In the genomic region with DNA sequence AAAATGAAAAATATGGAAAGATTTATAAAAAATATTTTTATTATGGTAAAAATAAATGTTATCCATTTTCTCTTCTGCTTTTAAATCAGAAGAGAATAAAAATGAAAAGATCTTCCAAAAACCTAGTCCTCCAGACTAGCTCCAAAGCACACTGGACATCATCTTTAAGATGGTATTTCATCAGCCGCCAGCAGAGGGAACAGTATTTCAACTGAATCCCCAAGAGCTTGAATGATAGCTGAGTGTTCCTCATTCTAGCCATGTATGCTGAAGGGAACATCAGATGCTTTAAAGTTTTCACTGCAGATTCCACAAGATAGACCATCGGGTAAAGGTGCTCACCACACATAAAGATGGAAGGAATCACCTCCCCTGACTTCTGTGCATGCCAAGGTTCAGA, we compare ENCODE assay signal across 9 mouse cellular contexts. TPM values are rescaled to one million over a fixed set of nuclear protein-coding genes. Genes with fewer than 3 reads are reported as not detected.
A peak's percentile ranks its signal among the peaks of the same experiment; 100 is the strongest.
DNase-seq lines count a peak whose midpoint lies in the region; ATAC-seq lines count a peak whose summit lies in the region.
"Had no signal": no experiment of that assay in that cellular context is flagged by ENCODE, and none has a peak within 500 bp of the region (broad histone marks: within the 10 kb centered on the region; RNA-seq: fewer than 3 reads in every experiment).

No protein-coding gene starts in this region.

- H3K4me1 ChIP-seq in embryonic facial prominence, embryonic 11.5 days (ENCODE audit: control insufficient read depth, insufficient read depth, low read length), result no peaks in the 10 kb centered on the region
- no peaks in the 10 kb centered on the region for H3K4me1 ChIP-seq in embryonic facial prominence, embryonic 10.5 days
- no peaks in the 10 kb centered on the region for H3K4me1 ChIP-seq in liver, embryonic 11.5 days (replicated peaks; ENCODE audit: control insufficient read depth, insufficient read depth, low read length)
- H3K4me1 ChIP-seq: liver, embryonic 15.5 days had no signal

- no peak for ATAC-seq in embryonic facial prominence, embryonic 11.5 days (replicated peaks; ENCODE audit: insufficient number of reproducible peaks, low FRiP score, low TSS enrichment, low read depth)
- no peak; the same call in 1 of the 2 replicates for ATAC-seq in liver, embryonic 11.5 days (replicated peaks; ENCODE audit: low FRiP score)

- H3K9ac ChIP-seq in embryonic facial prominence, embryonic 11.5 days (replicated peaks; ENCODE audit: low read length), result no peak overlapping the region
- H3K9ac ChIP-seq in liver, embryonic 11.5 days (ENCODE audit: low read depth, low read length), result no peak overlapping the region
- H3K9ac ChIP-seq: liver, embryonic 15.5 days had no signal

- no peak overlapping the region for H3K27ac ChIP-seq in embryonic facial prominence, embryonic 11.5 days (replicated peaks; ENCODE audit: low read depth, low read length)
- H3K27ac ChIP-seq in embryonic facial prominence, embryonic 10.5 days (replicated peaks), result no peak overlapping the region
- H3K27ac ChIP-seq in liver, embryonic 11.5 days (ENCODE audit: low read depth, low read length), result no peak overlapping the region
- H3K27ac ChIP-seq: liver, embryonic 15.5 days had no signal

- H3K4me3 ChIP-seq in embryonic facial prominence, embryonic 11.5 days (ENCODE audit: low read depth, low read length), result no peak overlapping the region
- H3K4me3 ChIP-seq in embryonic facial prominence, embryonic 10.5 days, result no peak overlapping the region
- no peak overlapping the region for H3K4me3 ChIP-seq in liver, embryonic 11.5 days (ENCODE audit: low read depth, low read length)
- H3K4me3 ChIP-seq: liver, embryonic 15.5 days had no signal

- intact Hi-C loops in left cerebral cortex, postnatal 25 days (cut with DNase I), result loop anchor here (10.0 kb wide), 1 partner anchor 47 kb away; no protein-coding TSS in a partner anchor

- DNase-seq in embryonic facial prominence, embryonic 11.5 days (ENCODE audit: low spot score), result peak; percentile 49
- no peak for DNase-seq in embryonic facial prominence, embryonic 10.5 days (ENCODE audit: low spot score)
- peak; percentile 20 for DNase-seq in liver, embryonic 11.5 days (ENCODE audit: low spot score)
- no peak for DNase-seq in liver
- DNase-seq in cerebellum, postnatal 36 days, result peak; percentile 19 to 44
- peak; percentile 59 to 76 for DNase-seq in left cerebral cortex, postnatal 25 days (ENCODE audit: low spot score in 2 of 2)
- DNase-seq in right cerebral cortex, postnatal 36 days (ENCODE audit: low spot score in 2 of 2), result peak; percentile 24 to 31
- DNase-seq in urinary bladder, postnatal 10 days (ENCODE audit: low spot score), result no peak

- no peak overlapping the region for H3K4me2 ChIP-seq in embryonic facial prominence, embryonic 11.5 days (ENCODE audit: low read depth, low read length)
- H3K4me2 ChIP-seq in liver, embryonic 11.5 days, result no peak overlapping the region
- H3K4me2 ChIP-seq: liver, embryonic 15.5 days had no signal

- 42% methylated on average over 2 of the region's 2 CpGs for WGBS in embryonic facial prominence, embryonic 11.5 days
- WGBS in embryonic facial prominence, embryonic 10.5 days, result 43% methylated on average over 2 of the region's 2 CpGs
- WGBS in liver, embryonic 11.5 days, result 21% methylated on average over 2 of the region's 2 CpGs

- no peaks in the 10 kb centered on the region for H3K9me3 ChIP-seq in embryonic facial prominence, embryonic 11.5 days (replicated peaks; ENCODE audit: control insufficient read depth, low read length)
- H3K9me3 ChIP-seq in embryonic facial prominence, embryonic 10.5 days, result no peaks in the 10 kb centered on the region
- H3K9me3 ChIP-seq in liver, embryonic 11.5 days (ENCODE audit: control insufficient read depth, low read length), result no peaks in the 10 kb centered on the region
- H3K9me3 ChIP-seq: liver, embryonic 15.5 days had no signal

- no peaks in the 10 kb centered on the region for H3K36me3 ChIP-seq in embryonic facial prominence, embryonic 11.5 days (replicated peaks; ENCODE audit: control insufficient read depth, insufficient read depth, low read depth, low read length)
- no peaks in the 10 kb centered on the region for H3K36me3 ChIP-seq in embryonic facial prominence, embryonic 10.5 days (replicated peaks)
- H3K36me3 ChIP-seq in liver, embryonic 11.5 days (ENCODE audit: control insufficient read depth, insufficient read depth, low read length), result no peaks in the 10 kb centered on the region
- H3K36me3 ChIP-seq: liver, embryonic 15.5 days had no signal

- H3K27me3 ChIP-seq in embryonic facial prominence, embryonic 11.5 days (ENCODE audit: control insufficient read depth, insufficient read depth, low read length), result no peaks in the 10 kb centered on the region
- H3K27me3 ChIP-seq in embryonic facial prominence, embryonic 10.5 days (replicated peaks; ENCODE audit: low read depth, poor library complexity, severe bottlenecking), result no peaks in the 10 kb centered on the region
- H3K27me3 ChIP-seq in liver, embryonic 11.5 days (replicated peaks; ENCODE audit: control insufficient read depth, insufficient read depth, low read length), result no peaks in the 10 kb centered on the region
- H3K27me3 ChIP-seq: liver, embryonic 15.5 days had no signal

RNA-seq across cellular contexts. Expression of a gene that starts 16.6 kb away (rescaled TPM):
- 1.9 and 2.4 TPM in 2 replicates for polyA plus RNA-seq in embryonic facial prominence, embryonic 11.5 days (2014; fragmentation: Nextera tagmentation; extraction: Ambion mirVana)
- 1.5 and 1.6 TPM in 2 replicates for polyA plus RNA-seq in embryonic facial prominence, embryonic 10.5 days (2016; fragmentation: Nextera tagmentation; extraction: Ambion mirVana)
- 3.0 and 3.1 TPM in 2 replicates for polyA plus RNA-seq in liver, embryonic 11.5 days (2014; fragmentation: Nextera tagmentation; extraction: Ambion mirVana)
- total RNA-seq in left cerebral cortex, postnatal 25 days (2021), result 1 to 10 TPM; 1.1 to 1.5 TPM

Comparison
In these comparisons a context has a peak if more than half of its experiments do, and no peak if none do; other contexts are left out.
1. DNase-seq: peak in embryonic facial prominence, embryonic 11.5 days (single experiment), liver, embryonic 11.5 days (single experiment), cerebellum, postnatal 36 days (2 of 2), left cerebral cortex, postnatal 25 days (2 of 2) and right cerebral cortex, postnatal 36 days (2 of 2); none in embryonic facial prominence, embryonic 10.5 days (single experiment), liver (single experiment) and urinary bladder, postnatal 10 days (single experiment).